Mouse (Mus musculus) 3134 (cell line): Measurements from ENCODE around the gene Smarcc2.

Experiments used
- DNase-seq: peaks from one replicate; pipeline ENCODE4 v3.0.0-alpha.2; 2011; ENCODE audit warnings: low spot score; ENCODE audit not compliant: insufficient read length; ENCODE audit errors: extremely low read depth

Smarcc2 gene

DNA sequence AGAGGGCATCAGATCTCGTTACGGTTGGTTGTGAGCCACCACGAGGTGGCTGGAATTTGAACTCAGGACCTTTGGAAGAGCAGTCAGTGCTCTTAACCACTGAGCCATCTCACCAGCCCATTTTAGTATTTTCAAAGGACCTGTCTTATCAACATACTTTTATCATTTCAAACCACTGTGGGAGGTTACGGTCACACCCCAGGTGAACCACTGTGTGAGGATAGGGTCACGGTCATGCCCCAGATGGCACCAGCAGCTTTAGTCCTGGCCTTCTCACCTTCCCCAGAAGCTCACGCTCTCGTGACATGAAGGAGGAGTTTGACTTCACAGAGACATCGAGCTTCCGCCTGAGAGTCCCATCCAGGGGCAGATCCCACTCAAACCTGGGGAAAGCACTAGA lies 52.1 kb downstream of the Smarcc2 start:
- DNase-seq, result no peak

- no peak for DNase-seq
Measured at GRCm38 (mm10) chr10:128511761-128512160, 52.7 kb downstream of the Smarcc2 start.

- no peak for DNase-seq
Measured at GRCm38 (mm10) chr10:128515044-128515443, 56.0 kb downstream of the Smarcc2 start.

GRCm38 (mm10) chr10:128516029-128516428 lies 57.0 kb downstream of the Smarcc2 start:
- DNase-seq, result no peak

GRCm38 (mm10) chr10:128516677-128517076 lies 57.6 kb downstream of the Smarcc2 start:
- DNase-seq, result peak; percentile 39

DNA sequence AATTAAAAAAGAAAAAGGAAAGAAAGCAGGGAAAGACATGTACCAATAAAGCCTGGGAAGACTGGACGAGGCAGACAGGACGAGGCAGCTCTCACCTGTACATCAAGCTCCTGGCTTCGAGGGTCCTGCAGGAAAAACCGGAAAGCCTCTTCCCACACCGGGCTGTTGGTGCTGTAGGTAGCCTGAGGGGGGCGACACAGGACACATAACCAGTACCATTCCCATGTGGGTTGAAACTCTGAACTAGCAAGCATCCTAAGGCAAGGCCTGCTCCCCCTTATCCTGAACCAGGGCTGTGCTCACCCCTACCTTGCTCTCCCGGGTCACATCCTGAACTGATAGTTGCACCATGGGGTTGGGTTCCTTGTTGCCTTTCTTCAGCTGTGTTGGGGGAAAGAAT lies 59.8 kb downstream of the Smarcc2 start:
- DNase-seq, result peak; percentile 42

GRCm38 (mm10) chr10:128520591-128520990 lies 61.5 kb downstream of the Smarcc2 start:
- no peak for DNase-seq

DNA sequence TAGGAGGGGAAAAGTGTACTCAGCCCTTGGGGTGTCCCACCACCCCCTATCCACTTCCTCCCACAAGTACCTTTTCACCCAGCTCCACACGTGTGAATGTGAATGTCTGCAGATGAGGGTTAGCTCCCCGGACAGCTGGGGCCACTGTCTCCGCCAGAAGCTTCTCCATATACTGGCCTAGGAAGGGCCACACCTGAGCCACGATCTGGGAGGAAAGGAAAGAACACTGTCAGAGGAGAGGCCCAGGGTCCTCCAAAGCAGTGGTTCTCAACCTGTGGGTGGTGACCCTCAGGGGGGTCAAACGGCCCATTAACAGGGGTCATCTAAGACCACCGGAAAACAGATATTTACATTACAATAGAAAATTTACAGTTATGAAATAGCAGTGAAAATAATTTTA lies 63.3 kb downstream of the Smarcc2 start:
- no peak for DNase-seq

DNA sequence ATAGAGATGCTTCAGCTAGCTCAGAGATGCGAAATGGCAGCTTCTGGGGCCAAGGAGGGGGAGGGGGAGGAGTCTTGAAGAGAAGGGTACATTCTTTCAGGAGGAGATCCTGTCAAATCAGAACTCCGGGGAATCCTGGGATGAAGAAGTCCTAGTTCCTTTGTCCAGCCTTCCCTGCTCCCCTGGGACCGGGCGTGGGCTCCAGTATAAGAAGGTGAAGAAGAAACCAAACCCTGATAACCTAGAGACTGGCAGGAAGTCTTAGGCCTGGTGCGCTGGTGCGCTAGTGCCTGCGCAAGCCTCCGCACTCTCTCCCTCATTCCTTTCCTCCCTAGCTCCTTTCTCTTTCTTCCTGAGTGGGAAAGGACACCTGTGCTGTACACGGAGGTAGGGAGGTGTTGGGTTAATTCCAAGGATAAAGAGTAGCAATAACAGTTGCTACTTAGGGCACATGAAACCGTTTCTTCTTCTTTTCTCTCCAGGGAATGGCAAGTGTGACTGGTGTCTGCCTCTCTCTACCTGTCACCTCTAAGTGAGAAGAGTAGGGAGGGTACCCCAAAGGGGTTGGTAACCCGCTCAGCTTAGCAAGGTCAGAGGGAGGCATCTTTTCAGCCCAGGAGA lies 65.2 kb downstream of the Smarcc2 start:
- no peak for DNase-seq

DNA sequence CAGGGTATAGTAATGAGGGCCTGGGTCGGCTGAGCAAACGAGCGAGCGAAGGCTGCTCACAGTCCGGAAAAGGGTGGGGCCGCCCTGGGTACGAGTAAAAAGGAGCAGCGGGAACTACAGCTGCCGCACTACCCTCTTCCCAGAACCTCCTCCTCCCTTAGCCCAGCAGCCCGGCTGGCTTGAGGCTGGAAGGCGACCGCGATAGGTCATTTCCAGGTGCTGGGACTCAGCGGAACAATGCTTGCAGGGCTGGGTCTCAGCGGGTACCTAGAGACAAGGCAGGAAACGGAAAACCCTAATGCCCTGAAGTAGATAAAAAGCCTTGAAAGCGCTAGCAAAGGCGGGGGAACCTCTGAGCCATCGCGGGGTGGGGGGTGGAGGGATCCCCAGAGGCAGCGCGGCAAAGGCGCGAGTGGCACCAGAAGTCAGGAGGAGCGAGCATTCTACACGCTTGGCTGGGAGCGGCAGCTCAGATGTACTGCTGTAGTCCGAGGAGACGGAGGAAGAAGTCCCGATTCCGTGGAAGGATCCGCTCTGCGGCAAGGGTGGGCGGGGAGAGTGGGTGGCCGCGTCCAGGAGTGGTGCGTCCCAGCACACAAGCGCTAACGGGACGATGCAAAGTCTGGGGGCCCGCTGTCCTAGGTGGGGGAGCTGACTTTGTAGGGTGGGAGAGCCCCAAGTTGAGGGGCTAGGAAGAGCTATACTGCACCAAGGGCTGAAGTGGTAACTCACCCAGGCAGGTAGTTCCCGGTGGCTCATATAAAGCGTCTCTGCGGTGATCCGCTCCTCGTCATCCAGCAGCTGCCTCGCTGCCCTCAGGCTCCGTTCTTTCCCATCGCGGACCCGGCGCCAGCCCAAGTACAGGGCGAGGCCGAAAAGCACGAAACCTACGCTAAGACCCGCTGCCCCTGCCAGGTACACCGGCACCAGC lies 65.9 kb downstream of the Smarcc2 start:
- DNase-seq, result peak; percentile 88

GRCm38 (mm10) chr10:128525671-128526308 lies 66.7 kb downstream of the Smarcc2 start, which contains the start of gene Esyt1:
TSS of gene Esyt1 (minus strand) at chr10:128525871.
- peak; percentile 98 for DNase-seq

DNA sequence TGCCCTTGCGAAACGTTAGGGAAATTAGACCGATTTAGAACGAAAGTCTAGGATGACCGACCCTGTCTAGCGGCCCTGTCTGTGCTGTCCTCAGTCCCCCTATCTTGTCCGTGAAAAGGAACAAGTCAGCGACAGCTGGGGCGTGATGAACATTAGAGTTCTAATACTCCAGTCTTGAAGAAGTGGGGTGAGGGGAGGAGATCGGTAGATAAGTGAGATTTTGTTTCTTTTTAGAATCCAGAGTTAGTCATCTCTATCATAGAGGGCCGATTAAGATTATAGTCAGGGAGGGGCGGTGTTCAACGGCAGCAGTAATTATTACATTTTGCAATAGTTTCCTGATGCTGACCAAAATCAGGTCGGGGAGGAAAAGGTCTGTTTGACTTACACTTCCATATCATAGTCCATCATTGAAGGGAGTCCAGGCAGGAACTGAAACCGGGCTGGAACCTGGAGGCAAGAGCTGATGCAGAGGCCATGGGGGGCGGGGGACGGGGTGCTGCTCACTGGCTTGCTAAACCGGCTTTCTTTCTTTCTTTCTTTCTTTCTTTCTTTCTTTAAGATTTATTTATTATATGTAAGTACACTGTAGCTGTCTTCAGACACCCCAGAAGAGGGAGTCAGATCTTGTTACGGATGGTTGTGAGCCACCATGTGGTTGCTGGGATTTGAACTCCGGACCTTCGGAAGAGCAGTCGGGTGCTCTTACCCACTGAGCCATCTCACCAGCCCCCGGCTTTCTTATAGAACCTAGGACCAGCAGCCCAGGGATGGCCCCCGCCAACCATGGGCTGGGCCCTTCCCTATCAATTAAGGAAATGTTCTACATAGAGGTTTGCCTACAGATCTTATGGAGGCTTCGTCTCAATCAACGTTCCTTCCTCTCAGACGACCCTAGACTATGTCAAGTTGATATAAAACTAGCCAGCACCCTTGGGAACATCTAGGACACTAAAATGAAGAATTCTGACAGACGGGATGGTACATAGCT lies 67.6 kb downstream of the Smarcc2 start:
- DNase-seq, result no peak

DNA sequence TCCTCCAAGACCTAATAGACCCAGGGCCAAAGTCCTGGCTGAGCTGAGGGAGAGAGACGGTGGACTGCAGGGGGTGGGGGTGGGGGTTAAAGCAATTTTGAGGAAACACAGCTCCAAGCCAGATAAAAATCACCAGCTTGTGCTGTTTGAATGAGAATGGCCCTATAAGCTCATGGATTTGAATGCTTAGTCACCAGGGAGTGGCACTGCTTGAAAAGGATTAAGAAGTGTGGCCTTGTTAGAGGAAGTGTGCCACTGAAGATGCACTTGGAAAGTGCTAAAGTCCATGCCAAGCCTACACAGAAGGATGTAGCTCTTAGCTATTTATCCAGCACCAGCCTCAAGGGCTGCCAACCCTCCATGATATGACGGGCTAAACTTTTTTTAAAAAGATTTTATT lies 76.2 kb downstream of the Smarcc2 start:
- DNase-seq, result no peak

- DNase-seq, result no peak
Measured at GRCm38 (mm10) chr10:128535624-128536265, 76.7 kb downstream of the Smarcc2 start.

GRCm38 (mm10) chr10:128536266-128536940 lies 77.4 kb downstream of the Smarcc2 start:
- peak; percentile 75 for DNase-seq

DNA sequence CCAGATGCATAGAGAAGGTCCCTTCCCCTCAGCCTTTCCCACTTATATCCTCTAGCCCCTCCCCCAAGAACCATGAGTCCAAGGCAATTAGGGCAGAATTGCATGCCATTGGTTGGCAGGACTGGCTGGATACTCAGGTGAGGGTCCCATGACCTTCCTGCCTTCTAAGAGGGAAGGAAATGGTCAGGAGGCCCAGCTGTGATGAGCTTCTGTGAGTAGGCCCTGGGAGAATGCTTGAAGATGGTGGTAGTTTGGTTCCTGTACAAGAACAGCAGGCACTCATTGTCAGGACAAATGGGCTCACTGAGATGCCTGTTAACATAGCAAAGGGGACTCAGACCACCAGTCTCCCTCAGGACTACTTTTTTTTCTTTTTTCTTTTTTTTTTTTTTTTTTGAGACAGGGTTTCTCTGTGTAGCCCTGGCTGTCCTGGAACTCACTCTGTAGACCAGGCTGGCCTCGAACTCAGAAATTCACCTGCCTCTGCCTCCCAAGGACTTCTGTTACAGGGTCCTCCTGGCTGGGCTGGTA lies 79.4 kb downstream of the Smarcc2 start:
- DNase-seq, result no peak
